16 mouse cellular contexts compared by ENCODE assay signal in the genomic region with DNA sequence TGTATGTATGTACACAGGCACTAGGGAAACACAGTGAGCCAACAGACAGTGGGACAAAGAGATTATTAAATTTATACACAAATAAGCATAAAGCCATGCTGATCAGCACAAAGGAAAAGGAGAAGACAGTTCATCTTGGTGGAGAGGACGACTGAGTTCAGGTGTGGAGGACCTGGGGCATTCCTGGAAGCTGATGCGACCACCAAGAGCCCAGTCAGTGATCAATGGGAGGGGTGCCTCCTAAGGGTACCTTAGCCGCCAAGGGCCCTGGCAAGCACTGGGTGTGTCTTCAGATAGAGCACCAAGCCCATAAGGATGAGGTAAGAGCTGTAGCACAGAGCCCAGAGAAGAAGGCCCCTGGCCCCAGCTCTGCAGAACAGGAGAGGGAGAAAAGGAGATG.
"Had no signal": no experiment of that assay in that cellular context is flagged by ENCODE, and none has a peak within 500 bp of the region (broad histone marks: within the 10 kb centered on the region; RNA-seq: fewer than 3 reads in every experiment).

No protein-coding gene starts in this region.

- H3K4me1 ChIP-seq: neural tube, embryonic 13.5 days; neural tube, embryonic 15.5 days had no signal

- H3K9me3 ChIP-seq: neural tube, embryonic 13.5 days; neural tube, embryonic 15.5 days; stomach, embryonic 15.5 days had no signal

- H3K27me3 ChIP-seq: neural tube, embryonic 13.5 days; neural tube, embryonic 15.5 days; stomach, embryonic 15.5 days had no signal

- DNase-seq: retina, postnatal 1 day; right cerebral cortex, adult 18-20 months; right cerebral cortex, postnatal 14 days; right cerebral cortex, postnatal 25 days; right cerebral cortex, postnatal 4 days; spleen, adult 18-20 months; thymus, adult 18-20 months; thymus, adult 2 months; thymus, postnatal 14 days; thymus, postnatal 25 days; thymus, postnatal 36 days; thymus, postnatal 4 days had no signal

- H3K4me3 ChIP-seq: neural tube, embryonic 13.5 days; neural tube, embryonic 15.5 days; stomach, embryonic 15.5 days had no signal

- H3K27ac ChIP-seq: neural tube, embryonic 13.5 days; neural tube, embryonic 15.5 days; stomach, embryonic 15.5 days; stomach, postnatal 0 days had no signal

- H3K36me3 ChIP-seq: neural tube, embryonic 13.5 days; neural tube, embryonic 15.5 days; stomach, embryonic 15.5 days had no signal
